Mouse (Mus musculus): ENCODE measurements around the gene Dhfr. TPM values are rescaled to one million over a fixed set of nuclear protein-coding genes. Genes with fewer than 3 reads are reported as not detected.

Gene Dhfr
- total and polyA plus RNA-seq, 3 experiments: 15.7 to 63.1 (median 17.4) TPM

- no peaks in the 10 kb centered on the region for H3K27me3 ChIP-seq (ENCODE audit: control insufficient read depth in 1 of 2, insufficient read depth in 2 of 2, low read length in 2 of 2)
- H3K9me3 ChIP-seq (replicated peaks; ENCODE audit: insufficient read depth, low read length): no peaks in the 10 kb centered on the region
- no peak for DNase-seq (ENCODE audit: low read depth, low spot score)
- peak overlapping the region; percentile 71 to 77 for H3K4me3 ChIP-seq (ENCODE audit: control insufficient read depth in 1 of 2, insufficient read depth in 1 of 2, low read depth in 2 of 2, low read length in 2 of 2)
- peaks cover 9% of the 10 kb centered on the region for H3K79me2 ChIP-seq (ENCODE audit: control insufficient read depth, insufficient read depth, low read length, poor library complexity)
- peaks cover 0 to 11% of the 10 kb centered on the region in 2 experiments; a peak in 2 of 4 replicates for H3K36me3 ChIP-seq (ENCODE audit: control insufficient read depth in 1 of 2, insufficient read depth in 2 of 2, low read length in 2 of 2)
- H3K9ac ChIP-seq (ENCODE audit: control insufficient read depth, low read depth, low read length, poor library complexity, severe bottlenecking): peak overlapping the region; percentile 85
- peak overlapping the region; percentile 52 for H3K27ac ChIP-seq (ENCODE audit: control insufficient read depth, low read depth, low read length)
- H3K4me1 ChIP-seq (ENCODE audit: control insufficient read depth in 1 of 2, insufficient read depth in 2 of 2, low read length in 2 of 2): peaks cover 0 to 5% of the 10 kb centered on the region in 2 experiments; a peak in 2 of 4 replicates
- TF ChIP-seq ZKSCAN1 (IDR thresholded peaks at IDR 0.05; ENCODE audit: low read depth, low read length) (no peak), USF1 (IDR thresholded peaks at IDR 0.05; ENCODE audit: low read depth, low read length) (no peak), MXI1 (IDR thresholded peaks at IDR 0.05; ENCODE audit: low read depth, low read length) (peak; percentile 34; the same call in 1 of the 2 replicates), ZMIZ1 (IDR thresholded peaks at IDR 0.05; ENCODE audit: low read depth, low read length) (no peak)
Observed at GRCm38 (mm10) chr13:92355272-92355643, 732 bp downstream of the Dhfr start.

- Histone ChIP-seq H3K9ac (ENCODE audit: control insufficient read depth, low read depth, low read length, poor library complexity, severe bottlenecking) (no peak overlapping the region), H3K79me2 (ENCODE audit: control insufficient read depth, insufficient read depth, low read length, poor library complexity) (peaks cover 9% of the 10 kb centered on the region), H3K4me1 (ENCODE audit: control insufficient read depth in 1 of 2, insufficient read depth in 2 of 2, low read length in 2 of 2) (peaks cover 0 to 8% of the 10 kb centered on the region in 2 experiments; a peak in 2 of 4 replicates), H3K27ac (ENCODE audit: control insufficient read depth, low read depth, low read length) (no peak overlapping the region), H3K27me3 (ENCODE audit: control insufficient read depth in 1 of 2, insufficient read depth in 2 of 2, low read length in 2 of 2) (no peaks in the 10 kb centered on the region), H3K36me3 (ENCODE audit: control insufficient read depth in 1 of 2, insufficient read depth in 2 of 2, low read length in 2 of 2) (peaks cover 0 to 16% of the 10 kb centered on the region in 2 experiments; a peak in 2 of 4 replicates), H3K4me3 (ENCODE audit: control insufficient read depth in 1 of 2, insufficient read depth in 1 of 2, low read depth in 2 of 2, low read length in 2 of 2) (peak overlapping the region in 1 of 2 experiments; percentile 2; a peak in 1 of 4 replicates), H3K9me3 (replicated peaks; ENCODE audit: insufficient read depth, low read length) (no peaks in the 10 kb centered on the region)
- no peak for DNase-seq (ENCODE audit: low read depth, low spot score)
- TF ChIP-seq NELFE (IDR thresholded peaks at IDR 0.05; ENCODE audit: low read depth, low read length): no peak
- no peak for TF ChIP-seq ETS1 (IDR thresholded peaks at IDR 0.05; ENCODE audit: low read depth, low read length)
- TF ChIP-seq GABPA (IDR thresholded peaks at IDR 0.05; ENCODE audit: low read depth, low read length): no peak
- TF ChIP-seq USF2 (IDR thresholded peaks at IDR 0.05; ENCODE audit: borderline replicate concordance in 1 of 2, insufficient read depth in 1 of 2, low read depth in 1 of 2, low read length in 2 of 2): no peak
- TF ChIP-seq MAZ (IDR thresholded peaks at IDR 0.05; ENCODE audit: low read depth, low read length): no peak
- no peak for TF ChIP-seq ZKSCAN1 (IDR thresholded peaks at IDR 0.05; ENCODE audit: low read depth, low read length)
- TF ChIP-seq MAFK (IDR thresholded peaks at IDR 0.05; ENCODE audit: borderline replicate concordance, low read depth, low read length): no peak
- TF ChIP-seq TCF12 (IDR thresholded peaks at IDR 0.05; ENCODE audit: low read depth, low read length): no peak
- no peak for TF ChIP-seq MYC (IDR thresholded peaks at IDR 0.05; ENCODE audit: low read depth, low read length)
- no peak for TF ChIP-seq CTCF (IDR thresholded peaks at IDR 0.05 in 2 of 3, conservative IDR thresholded peaks at IDR 0.05 in 1 of 3; ENCODE audit: control insufficient read depth in 1 of 3, insufficient read depth in 1 of 3, low read depth in 2 of 3, low read length in 3 of 3, poor library complexity in 1 of 3, severe bottlenecking in 1 of 3)
- TF ChIP-seq SIN3A (IDR thresholded peaks at IDR 0.05; ENCODE audit: low read length): no peak
- no peak for TF ChIP-seq GATA1 (IDR thresholded peaks at IDR 0.05; ENCODE audit: low read depth, low read length)
- TF ChIP-seq USF1 (IDR thresholded peaks at IDR 0.05; ENCODE audit: low read depth, low read length): no peak
- no peak for TF ChIP-seq ELF1 (IDR thresholded peaks at IDR 0.05; ENCODE audit: low read depth, low read length)
- no peak for TF ChIP-seq CHD2 (IDR thresholded peaks at IDR 0.05; ENCODE audit: low read length)
- no peak for TF ChIP-seq HCFC1 (IDR thresholded peaks at IDR 0.05; ENCODE audit: low read depth, low read length)
- no peak for TF ChIP-seq KAT2A (conservative IDR thresholded peaks at IDR 0.05; ENCODE audit: low read depth, low read length)
- TF ChIP-seq EP300 (IDR thresholded peaks at IDR 0.05; ENCODE audit: low read depth in 1 of 2, low read length in 2 of 2): no peak
Observed at GRCm38 (mm10) chr13:92356376-92356775, 1.9 kb downstream of the Dhfr start.

All from MEL (cell line).